Mouse (Mus musculus) bone marrow macrophage, adult 2 months (primary cell): Measurements from ENCODE around the gene Als2.

ENCODE experiments used
- CTCF ChIP-seq: IDR thresholded peaks from 2 replicates; pipeline ENCODE4 v1.5.1; 2012; ENCODE audit warnings: low read depth, mild to moderate bottlenecking, low read length, moderate library complexity
- POLR2A ChIP-seq: IDR thresholded peaks from 2 replicates; pipeline ENCODE4 v1.6.1; 2012; ENCODE audit warnings: mild to moderate bottlenecking, low read depth, low read length, borderline replicate concordance

- TF ChIP-seq CTCF, result no peak
- TF ChIP-seq POLR2A, result no peak
Measured at GRCm38 (mm10) chr1:59187786-59188185, 49.2 kb downstream of the Als2 start.
